Mouse (Mus musculus) heart, adult 9 months (tissue): ENCODE measurements around the gene Mertk.
"Not testable (repeated sequence)": the region's sequence is repeated elsewhere in the genome, so short reads cannot be mapped to it uniquely, and the experiment has no call there.

Source experiments
- DNase-seq, 2 experiments: peaks; one replicate each; pipeline ENCODE4 v3.0.0; 2022; ENCODE audit warnings: low spot score in 2 of 2

The Mertk gene

GRCm38 (mm10) chr2:128698693-128699181 is at the start of gene Mertk:
Mertk (plus strand) TSS chr2:128698956.
- DNase-seq: peak; percentile 89

- no peak for DNase-seq
Measured at GRCm38 (mm10) chr2:128680661-128681060, 18.1 kb upstream of the Mertk start.

GRCm38 (mm10) chr2:128686921-128687557 is 11.7 kb upstream of the Mertk start, which contains the start of gene Anapc1:
Anapc1 (minus strand) TSS chr2:128687391.
- DNase-seq: peak; percentile 79 to 87

GRCm38 (mm10) chr2:128687558-128688120 is 11.1 kb upstream of the Mertk start:
- no peak for DNase-seq

- no peak for DNase-seq
Measured at GRCm38 (mm10) chr2:128692336-128692735, 6.4 kb upstream of the Mertk start.

- no peak for DNase-seq
Measured at GRCm38 (mm10) chr2:128692771-128693170, 6.0 kb upstream of the Mertk start.

- no peak for DNase-seq
Measured at GRCm38 (mm10) chr2:128693236-128693635, 5.5 kb upstream of the Mertk start.

- DNase-seq: not testable (repeated sequence)
Measured at GRCm38 (mm10) chr2:128693828-128694227, 4.9 kb upstream of the Mertk start.

GRCm38 (mm10) chr2:128694548-128694947 is 4.2 kb upstream of the Mertk start:
- no peak for DNase-seq

GRCm38 (mm10) chr2:128696426-128696825 is 2.3 kb upstream of the Mertk start:
- DNase-seq: no peak

- no peak for DNase-seq
Measured at GRCm38 (mm10) chr2:128697047-128697446, 1.7 kb upstream of the Mertk start.

GRCm38 (mm10) chr2:128697566-128697965 is 1.2 kb upstream of the Mertk start:
- no peak for DNase-seq

- peak; percentile 86 to 89 for DNase-seq
Measured at GRCm38 (mm10) chr2:128698140-128698692, 540 bp upstream of the Mertk start.

GRCm38 (mm10) chr2:128699201-128699885 is 587 bp downstream of the Mertk start:
- DNase-seq: peak in 1 of 2 experiments; percentile 21

GRCm38 (mm10) chr2:128704474-128704873 is 5.7 kb downstream of the Mertk start:
- peak; percentile 71 to 72 for DNase-seq

- peak; percentile 8 to 35 for DNase-seq
Measured at GRCm38 (mm10) chr2:128709264-128709663, 10.5 kb downstream of the Mertk start.

- no peak for DNase-seq
Measured at GRCm38 (mm10) chr2:128710609-128711008, 11.9 kb downstream of the Mertk start.

- DNase-seq: no peak
Measured at GRCm38 (mm10) chr2:128712940-128713339, 14.2 kb downstream of the Mertk start.

- DNase-seq: no peak
Measured at GRCm38 (mm10) chr2:128713548-128714003, 14.8 kb downstream of the Mertk start.

- no peak for DNase-seq
Measured at GRCm38 (mm10) chr2:128714724-128715241, 16.0 kb downstream of the Mertk start.

GRCm38 (mm10) chr2:128715979-128716378 is 17.2 kb downstream of the Mertk start:
- DNase-seq: no peak

- DNase-seq: no peak
Measured at GRCm38 (mm10) chr2:128719380-128719779, 20.6 kb downstream of the Mertk start.
